Mouse (Mus musculus): Measurements from ENCODE around the gene Fancd2os. TPM values are rescaled to one million over a fixed set of nuclear protein-coding genes. Genes with fewer than 3 reads are reported as not detected.

Fancd2os gene
- total and polyA plus RNA-seq, 2 experiments from 2014 or later, result not detected

DNA sequence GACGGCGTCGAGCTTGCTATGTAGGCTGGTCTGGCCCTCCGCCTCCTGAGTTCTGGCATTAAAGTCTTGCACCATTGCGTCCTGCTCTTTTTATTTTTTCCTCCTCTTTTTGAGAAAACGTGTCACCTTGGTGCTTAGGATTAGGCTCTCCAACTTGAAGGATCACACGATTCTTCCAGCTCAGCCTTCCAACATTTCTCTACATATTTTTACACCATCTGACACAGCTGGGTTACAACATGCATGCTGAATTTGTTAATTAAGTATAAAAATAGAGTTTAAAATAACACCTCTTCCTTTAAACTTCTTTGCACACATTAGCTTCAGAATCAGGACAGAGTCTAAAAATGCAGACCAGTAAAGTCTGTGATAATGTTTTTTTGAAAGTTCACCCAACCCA lies 8.8 kb upstream of the Fancd2os start:
- peaks cover 10% of the 10 kb centered on the region; the same call in 1 of the 2 replicates for H3K4me1 ChIP-seq (ENCODE audit: insufficient read depth, low read length)
- 94% methylated on average over 7 of the region's 7 CpGs for WGBS
- H3K27me3 ChIP-seq (ENCODE audit: insufficient read depth, low read length), result no peaks in the 10 kb centered on the region
- TF ChIP-seq CTCF (IDR thresholded peaks at IDR 0.05; ENCODE audit: low read depth), result no peak
- no peak overlapping the region for H3K9ac ChIP-seq (replicated peaks; ENCODE audit: low read length)
- no peak for ATAC-seq
- no peak for DNase-seq (ENCODE audit: low spot score)
- no peaks in the 10 kb centered on the region for H3K9me3 ChIP-seq (ENCODE audit: low read length)
- no peak overlapping the region for H3K4me2 ChIP-seq (ENCODE audit: low read depth, low read length)
- no peak overlapping the region for H3K4me3 ChIP-seq (ENCODE audit: low read length)
- peaks cover 4% of the 10 kb centered on the region; the same call in 1 of the 2 replicates for H3K36me3 ChIP-seq (ENCODE audit: insufficient read depth, low read length)
- no peak overlapping the region for H3K27ac ChIP-seq

DNA sequence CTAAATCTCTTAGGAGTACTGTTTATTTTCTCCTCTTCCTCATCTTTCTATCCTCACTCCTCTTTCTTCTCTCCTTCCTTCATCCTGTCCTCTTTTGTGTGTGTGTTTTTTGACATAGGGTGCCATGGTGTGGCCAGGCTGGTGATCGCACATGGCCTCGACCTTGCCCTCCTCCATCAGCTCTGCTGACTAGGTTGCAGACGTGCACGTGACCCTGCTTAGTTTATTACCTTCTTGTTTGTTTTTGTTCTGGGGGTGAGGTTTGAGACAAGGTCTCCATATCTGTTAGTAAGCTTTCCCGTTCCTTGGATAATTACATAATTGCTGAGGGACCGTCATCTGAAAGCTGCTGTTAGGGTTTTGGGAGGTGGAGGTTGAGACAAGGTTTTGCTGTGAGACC lies 8.4 kb upstream of the Fancd2os start:
- Histone ChIP-seq H3K4me2 (ENCODE audit: low read depth, low read length) (no peak overlapping the region), H3K27me3 (ENCODE audit: insufficient read depth, low read length) (no peaks in the 10 kb centered on the region), H3K36me3 (ENCODE audit: insufficient read depth, low read length) (peaks cover 4% of the 10 kb centered on the region; the same call in 1 of the 2 replicates), H3K27ac (no peak overlapping the region), H3K9me3 (ENCODE audit: low read length) (no peaks in the 10 kb centered on the region), H3K4me3 (ENCODE audit: low read length) (no peak overlapping the region), H3K9ac (replicated peaks; ENCODE audit: low read length) (no peak overlapping the region), H3K4me1 (ENCODE audit: insufficient read depth, low read length) (peaks cover 10% of the 10 kb centered on the region; the same call in 1 of the 2 replicates)
- 89% methylated on average over 6 of the region's 6 CpGs for WGBS
- no peak for ATAC-seq
- DNase-seq (ENCODE audit: low spot score), result no peak
- TF ChIP-seq CTCF (IDR thresholded peaks at IDR 0.05; ENCODE audit: low read depth), result no peak

- no peaks in the 10 kb centered on the region for H3K27me3 ChIP-seq (ENCODE audit: insufficient read depth, low read length)
- no peaks in the 10 kb centered on the region for H3K9me3 ChIP-seq (ENCODE audit: low read length)
- DNase-seq (ENCODE audit: low spot score), result no peak
- peak overlapping the region; percentile 93 for H3K27ac ChIP-seq
- ATAC-seq, result peak; percentile 31; the same call in 1 of the 2 replicates
- peak overlapping the region; percentile 92 for H3K9ac ChIP-seq (replicated peaks; ENCODE audit: low read length)
- peak overlapping the region; percentile 90 for H3K4me3 ChIP-seq (ENCODE audit: low read length)
- peak overlapping the region; percentile 69 for H3K4me2 ChIP-seq (ENCODE audit: low read depth, low read length)
- no peaks in the 10 kb centered on the region; the same call in 1 of the 2 replicates for H3K36me3 ChIP-seq (ENCODE audit: insufficient read depth, low read length)
- H3K4me1 ChIP-seq (ENCODE audit: insufficient read depth, low read length), result peaks cover 10% of the 10 kb centered on the region; the same call in 1 of the 2 replicates
- TF ChIP-seq CTCF (IDR thresholded peaks at IDR 0.05; ENCODE audit: low read depth), result no peak
- WGBS, result 3% methylated on average over 10 of the region's 10 CpGs
These were observed 4.7 kb upstream of the Fancd2os start for GRCm38 (mm10) chr6:113605224-113605545.

GRCm38 (mm10) chr6:113604432-113605223 lies 4.1 kb upstream of the Fancd2os start, which contains the start of gene Brk1:
Brk1 (plus strand) TSS chr6:113604772.
- Histone ChIP-seq H3K4me3 (ENCODE audit: low read length) (peak within 1 kb of the TSS; percentile 90), H3K9ac (replicated peaks; ENCODE audit: low read length) (peak within 1 kb of the TSS; percentile 92), H3K36me3 (ENCODE audit: insufficient read depth, low read length) (no peaks in the 10 kb centered on the region), H3K27me3 (ENCODE audit: insufficient read depth, low read length) (no peaks in the 10 kb centered on the region), H3K27ac (peak within 1 kb of the TSS; percentile 93), H3K4me1 (ENCODE audit: insufficient read depth, low read length) (peaks cover 10% of the 10 kb centered on the region; the same call in 1 of the 2 replicates), H3K4me2 (ENCODE audit: low read depth, low read length) (peak within 1 kb of the TSS; percentile 69), H3K9me3 (ENCODE audit: low read length) (no peaks in the 10 kb centered on the region)
- WGBS, result under 1% methylated on average over 61 of the region's 65 CpGs
- peak; percentile 96 for DNase-seq (ENCODE audit: low spot score)
- peak; percentile 95 for ATAC-seq
- TF ChIP-seq CTCF (IDR thresholded peaks at IDR 0.05; ENCODE audit: low read depth), result peak; percentile 68

GRCm38 (mm10) chr6:113603993-113604392 lies 3.5 kb upstream of the Fancd2os start:
- WGBS, result 52% methylated on average over 12 of the region's 12 CpGs
- DNase-seq (ENCODE audit: low spot score), result no peak
- H3K9me3 ChIP-seq (ENCODE audit: low read length), result no peaks in the 10 kb centered on the region
- TF ChIP-seq CTCF (IDR thresholded peaks at IDR 0.05; ENCODE audit: low read depth), result no peak
- no peaks in the 10 kb centered on the region for H3K27me3 ChIP-seq (ENCODE audit: insufficient read depth, low read length)
- peak overlapping the region; percentile 92 for H3K9ac ChIP-seq (replicated peaks; ENCODE audit: low read length)
- peak overlapping the region; percentile 93 for H3K27ac ChIP-seq
- peaks cover 10% of the 10 kb centered on the region; the same call in 1 of the 2 replicates for H3K4me1 ChIP-seq (ENCODE audit: insufficient read depth, low read length)
- no peak for ATAC-seq
- H3K36me3 ChIP-seq (ENCODE audit: insufficient read depth, low read length), result no peaks in the 10 kb centered on the region
- H3K4me3 ChIP-seq (ENCODE audit: low read length), result peak overlapping the region; percentile 90
- H3K4me2 ChIP-seq (ENCODE audit: low read depth, low read length), result peak overlapping the region; percentile 69

- peaks cover 10% of the 10 kb centered on the region; the same call in 1 of the 2 replicates for H3K4me1 ChIP-seq (ENCODE audit: insufficient read depth, low read length)
- no peak for TF ChIP-seq CTCF (IDR thresholded peaks at IDR 0.05; ENCODE audit: low read depth)
- no peaks in the 10 kb centered on the region for H3K36me3 ChIP-seq (ENCODE audit: insufficient read depth, low read length)
- no peak overlapping the region for H3K27ac ChIP-seq
- WGBS, result 93% methylated on average over 6 of the region's 6 CpGs
- no peak for DNase-seq (ENCODE audit: low spot score)
- H3K27me3 ChIP-seq (ENCODE audit: insufficient read depth, low read length), result no peaks in the 10 kb centered on the region
- no peak overlapping the region for H3K4me2 ChIP-seq (ENCODE audit: low read depth, low read length)
- ATAC-seq, result no peak
- H3K9me3 ChIP-seq (ENCODE audit: low read length), result no peaks in the 10 kb centered on the region
- no peak overlapping the region for H3K4me3 ChIP-seq (ENCODE audit: low read length)
- H3K9ac ChIP-seq (replicated peaks; ENCODE audit: low read length), result no peak overlapping the region
These were observed 2.3 kb upstream of the Fancd2os start for GRCm38 (mm10) chr6:113602821-113603220.

- Histone ChIP-seq H3K4me2 (ENCODE audit: low read depth, low read length) (no peak overlapping the region), H3K27me3 (ENCODE audit: insufficient read depth, low read length) (no peaks in the 10 kb centered on the region), H3K4me3 (ENCODE audit: low read length) (no peak overlapping the region), H3K27ac (no peak overlapping the region), H3K9ac (replicated peaks; ENCODE audit: low read length) (no peak overlapping the region), H3K36me3 (ENCODE audit: insufficient read depth, low read length) (no peaks in the 10 kb centered on the region), H3K9me3 (ENCODE audit: low read length) (no peaks in the 10 kb centered on the region), H3K4me1 (ENCODE audit: insufficient read depth, low read length) (no peaks in the 10 kb centered on the region)
- WGBS, result 73% methylated on average over 5 of the region's 5 CpGs
- TF ChIP-seq CTCF (IDR thresholded peaks at IDR 0.05; ENCODE audit: low read depth), result no peak
- DNase-seq (ENCODE audit: low spot score) (no peak), ATAC-seq (no peak)
These were observed 682 bp downstream of the Fancd2os start for GRCm38 (mm10) chr6:113599833-113600232.

Data from hindbrain, postnatal 0 days (tissue).